Mouse (Mus musculus): ENCODE results near the gene Ccsap.
A peak's percentile ranks its signal among the peaks of the same experiment; 100 is the strongest.

DNA sequence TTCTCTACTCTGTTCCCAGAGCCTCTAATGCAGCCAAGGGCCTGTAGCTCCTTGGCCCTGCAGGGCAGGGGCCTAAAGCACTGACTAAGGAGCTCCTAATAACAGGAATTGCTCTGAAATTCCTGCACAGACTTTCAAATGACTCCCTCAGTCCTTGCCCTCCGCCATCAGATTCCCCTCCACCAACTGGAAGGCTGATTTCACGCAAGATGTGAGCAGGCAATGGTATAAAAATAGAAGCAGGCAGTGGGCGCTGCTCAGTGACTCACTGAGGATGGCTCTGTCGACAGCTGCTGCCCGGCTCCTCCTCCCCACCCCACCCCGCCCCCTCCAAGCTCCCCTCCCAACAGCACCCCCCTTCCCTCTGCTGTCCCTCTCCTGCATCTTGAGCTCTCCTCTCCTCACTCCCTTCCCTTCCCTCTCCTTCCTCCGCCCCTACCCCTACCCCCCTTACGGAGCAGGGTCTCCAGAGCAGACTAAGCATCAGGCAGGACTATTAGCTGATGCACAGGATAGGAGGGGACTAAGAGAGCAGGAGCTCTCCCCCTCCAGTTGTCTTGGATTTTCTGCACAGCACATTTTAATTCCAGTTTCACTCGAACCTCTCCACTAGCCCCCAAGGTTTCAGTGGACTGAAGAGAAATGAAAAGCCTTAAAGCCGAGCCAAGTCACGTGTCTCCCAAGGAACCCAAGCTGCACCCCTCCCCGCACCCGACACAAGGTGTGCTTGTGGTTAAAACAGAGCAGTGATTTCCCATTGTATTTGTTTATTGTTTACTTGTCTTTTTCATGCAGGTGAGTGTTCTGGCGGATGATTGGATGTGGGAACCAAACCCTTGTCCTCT, 24.9 kb upstream of the Ccsap start:
- TF ChIP-seq CTCF (IDR thresholded peaks at IDR 0.05; ENCODE audit: control insufficient read depth, insufficient read depth, insufficient read length), result no peak
- TF ChIP-seq MAX (IDR thresholded peaks at IDR 0.05), result no peak
- no peak for TF ChIP-seq MYOG (IDR thresholded peaks at IDR 0.05; ENCODE audit: control insufficient read depth, extremely low read depth, insufficient read length)
- no peak for TF ChIP-seq USF1 (IDR thresholded peaks at IDR 0.05; ENCODE audit: low read depth)
- peak; percentile 78 for TF ChIP-seq MYOD1 (IDR thresholded peaks at IDR 0.05; ENCODE audit: control insufficient read depth, insufficient read length, low read depth)
- TF ChIP-seq FOSL1 (IDR thresholded peaks at IDR 0.05; ENCODE audit: insufficient read depth, low read length, poor library complexity, severe bottlenecking), result no peak
- no peak for TF ChIP-seq CEBPB (IDR thresholded peaks at IDR 0.05; ENCODE audit: low read depth)
